Mouse (Mus musculus) G1E (cell line): ENCODE results near the gene Rin1.

Source experiments
- CTCF ChIP-seq: IDR thresholded peaks from 2 replicates; pipeline ENCODE4 v1.5.1; 2012; ENCODE audit warnings: low read depth, low read length, inconsistent platforms, mixed read lengths
- GATA1 ChIP-seq: IDR thresholded peaks from 2 replicates; pipeline ENCODE4 v1.6.1; 2012; ENCODE audit warnings: borderline replicate concordance, low read length, inconsistent platforms, mixed read lengths
- GATA2 ChIP-seq: IDR thresholded peaks from 2 replicates; pipeline ENCODE4 v1.6.1; 2012; ENCODE audit warnings: low read depth, low read length, inconsistent platforms, borderline replicate concordance
- POLR2AphosphoS5 ChIP-seq: IDR thresholded peaks from 2 replicates; pipeline ENCODE4 v1.6.1; 2012; ENCODE audit warnings: low read depth, low read length, inconsistent platforms; ENCODE audit not compliant: insufficient replicate concordance
- TAL1 ChIP-seq: conservative IDR thresholded peaks from 2 replicates; pipeline ENCODE4 v1.6.1; 2012; ENCODE audit warnings: low read depth, low read length, inconsistent platforms, mixed read lengths

DNA sequence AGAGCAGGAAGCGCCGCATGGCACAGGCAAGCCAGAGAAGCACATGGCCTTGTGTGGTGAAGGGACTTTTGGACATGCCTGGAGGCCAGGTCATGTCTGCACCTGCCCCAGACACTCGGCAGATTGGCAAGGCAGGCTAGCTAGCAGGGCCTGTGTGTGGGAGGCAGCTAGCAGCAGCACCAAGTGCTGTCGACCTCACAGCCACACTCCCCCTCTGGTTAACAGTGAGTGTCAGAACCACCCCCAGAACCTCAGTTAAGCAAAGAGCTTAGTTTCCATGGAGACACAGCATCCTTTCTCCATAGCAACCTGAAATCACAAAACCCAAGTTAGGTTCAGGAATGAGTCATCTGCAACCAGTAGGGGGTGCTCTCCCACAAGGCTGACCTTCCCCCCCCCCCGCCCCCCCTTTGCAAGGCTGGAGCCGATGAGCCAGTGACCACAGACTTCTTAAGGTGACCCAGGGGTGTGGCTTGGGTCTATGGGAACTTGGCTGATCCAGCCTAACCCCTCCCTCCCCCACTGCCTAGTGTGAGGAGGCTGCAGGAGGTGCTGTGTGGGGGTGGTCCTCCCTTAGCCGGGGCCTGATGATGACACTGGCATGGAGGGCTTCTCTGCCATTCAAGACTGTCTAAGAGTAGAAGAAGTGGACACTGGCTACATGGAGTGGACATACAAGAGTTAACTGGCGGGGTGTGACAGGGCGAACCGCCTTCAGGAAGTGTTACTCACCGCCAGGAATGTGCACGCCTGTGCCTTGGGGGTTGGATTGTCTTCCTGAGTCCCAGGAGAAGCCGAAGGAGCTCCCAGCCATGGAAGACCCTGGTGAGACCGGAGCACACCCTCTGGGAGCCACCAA is at the start of gene Rin1:
- TF ChIP-seq CTCF (no peak; the same call in 1 of the 2 replicates), GATA1 (no peak), GATA2 (no peak), TAL1 (no peak), POLR2AphosphoS5 (no peak)
